Mouse (Mus musculus): ENCODE measurements around the gene Olfr1264.

Gene Olfr1264

GRCm38 (mm10) chr2:90025477-90025876, at the start of gene Olfr1264:
Gene Olfr1264, minus strand, starts transcription at chr2:90025577.
- no peak for DNase-seq (ENCODE audit: extremely low spot score)

DNA sequence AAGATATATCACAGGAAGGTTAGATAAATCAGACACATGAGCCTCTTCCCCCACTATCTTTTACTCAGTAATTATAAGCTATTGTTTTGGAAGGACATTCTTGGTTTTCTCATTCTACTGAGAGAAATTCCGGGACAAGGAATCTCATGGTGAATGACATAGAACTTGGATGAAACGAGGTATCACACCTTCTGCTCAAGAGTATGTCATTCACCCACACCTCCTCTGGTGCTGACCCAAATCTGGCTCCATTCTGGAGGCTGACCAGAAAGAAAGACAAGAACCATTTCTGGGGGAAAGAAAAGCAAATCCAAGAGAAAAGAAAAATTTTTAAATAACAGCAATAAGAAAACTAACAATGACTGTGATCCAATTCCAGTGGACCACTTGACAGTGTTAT, 44.7 kb upstream of the Olfr1264 start:
- DNase-seq (ENCODE audit: extremely low spot score), result no peak

DNA sequence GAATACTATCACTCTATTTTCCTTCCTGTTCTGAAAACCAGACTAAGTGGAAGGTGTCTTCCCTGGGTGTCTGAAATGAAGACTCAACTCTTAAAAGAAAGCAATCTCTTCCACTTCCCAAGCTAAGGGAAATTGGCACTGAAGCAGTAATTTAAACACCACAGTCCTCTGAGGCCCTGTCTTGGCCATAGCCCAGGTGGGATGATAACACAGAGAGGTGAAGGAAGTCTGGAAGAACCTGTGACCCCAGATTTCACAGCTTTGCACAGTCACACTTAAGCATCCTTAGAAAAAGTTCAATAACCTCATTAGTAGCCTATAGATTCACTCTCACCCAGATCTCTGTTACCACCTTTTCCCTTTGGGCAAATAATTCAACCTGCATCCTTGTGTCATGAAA, 38.1 kb upstream of the Olfr1264 start, which contains the start of gene Olfr140:
Olfr140 (minus strand) TSS at position 101 of the 400 bp plus-strand sequence.
- no peak for DNase-seq (ENCODE audit: extremely low spot score)

- DNase-seq (ENCODE audit: extremely low spot score), result no peak
Observed at GRCm38 (mm10) chr2:90035037-90035436, 9.7 kb upstream of the Olfr1264 start, which contains the start of gene Olfr1265. Gene Olfr1265, plus strand, starts transcription at chr2:90035337.

DNA sequence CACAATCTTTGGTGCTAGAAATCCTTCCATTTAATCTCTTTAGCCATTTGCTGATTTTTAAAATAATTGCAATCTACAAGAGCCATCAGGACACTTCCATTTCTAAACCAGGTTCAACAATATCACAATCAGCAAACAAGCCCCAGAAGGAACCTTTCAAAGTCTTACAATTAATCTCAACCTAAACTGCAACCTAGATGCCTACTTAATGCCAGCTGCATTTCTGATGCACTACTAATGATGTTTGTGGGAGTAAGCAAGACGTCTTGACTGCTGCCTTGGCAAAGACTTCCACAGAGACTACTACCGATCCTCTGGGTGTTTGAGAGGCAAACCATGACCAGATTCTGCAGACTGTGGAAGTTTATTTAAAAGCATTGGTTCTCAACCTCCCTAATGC, 13.5 kb downstream of the Olfr1264 start, which contains the start of gene Olfr1263:
Olfr1263 (plus strand) TSS at position 301 of the 400 bp plus-strand sequence.
- no peak for DNase-seq (ENCODE audit: extremely low spot score)

DNA sequence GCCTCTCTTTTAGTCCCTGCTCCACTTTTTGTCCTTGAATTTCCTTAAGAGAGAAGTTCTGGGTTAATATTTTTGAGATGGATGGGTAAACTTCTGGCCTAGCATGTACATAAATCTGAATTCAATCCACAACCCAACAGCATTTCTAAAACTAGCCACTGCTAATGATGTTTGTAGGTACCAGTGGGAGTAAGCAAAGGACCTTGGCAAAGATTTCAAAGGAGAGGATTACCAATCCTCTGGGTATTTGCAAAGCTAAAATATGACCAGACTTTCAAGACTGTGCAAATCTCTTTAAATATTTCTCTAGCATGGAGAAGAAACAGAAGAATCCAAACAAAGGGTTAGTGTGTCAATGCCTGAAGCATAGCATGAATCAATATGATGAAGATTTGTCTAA, 25.5 kb downstream of the Olfr1264 start, which contains the start of gene Olfr1262:
Olfr1262 (plus strand) TSS at position 301 of the 400 bp plus-strand sequence.
- DNase-seq (ENCODE audit: extremely low spot score), result no peak

- DNase-seq (ENCODE audit: extremely low spot score), result no peak
Observed at GRCm38 (mm10) chr2:89990921-89991320, 34.5 kb downstream of the Olfr1264 start, which contains the start of gene Olfr1261. Gene Olfr1261, plus strand, starts transcription at chr2:89991221.

GRCm38 (mm10) chr2:89977709-89978108, 47.7 kb downstream of the Olfr1264 start:
- no peak for DNase-seq (ENCODE audit: extremely low spot score)

DNA sequence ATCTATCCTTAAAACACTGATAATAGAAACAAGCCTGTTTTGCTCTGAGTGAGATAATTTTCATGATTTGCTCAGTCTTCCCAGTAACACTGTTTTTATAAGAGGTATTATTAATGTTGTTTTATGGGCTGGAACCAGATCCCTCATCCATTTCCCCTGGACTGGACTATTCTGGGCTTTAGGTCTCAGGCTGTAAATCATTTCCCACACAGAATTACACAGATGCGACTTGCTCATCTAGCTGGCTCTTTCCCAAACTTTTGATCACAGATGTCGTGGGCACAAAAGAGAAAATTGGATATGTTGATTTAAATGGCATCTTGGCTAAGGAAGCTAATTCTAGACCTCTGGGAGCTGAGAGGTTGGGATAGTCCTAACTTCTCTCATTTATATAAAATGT, 51.2 kb downstream of the Olfr1264 start, which contains the start of gene Olfr1260:
Olfr1260 (plus strand) TSS at position 157 of the 400 bp plus-strand sequence.
- no peak for DNase-seq (ENCODE audit: extremely low spot score)

Measured in embryo, embryonic 9.5 days (tissue).